Mouse (Mus musculus): ENCODE measurements around the gene Srpk2. TPM values are rescaled to one million over a fixed set of nuclear protein-coding genes. Genes with fewer than 3 reads are reported as not detected.

The Srpk2 gene
- polyA plus RNA-seq, 1 experiment from 2014 or later, result 101 TPM

DNA sequence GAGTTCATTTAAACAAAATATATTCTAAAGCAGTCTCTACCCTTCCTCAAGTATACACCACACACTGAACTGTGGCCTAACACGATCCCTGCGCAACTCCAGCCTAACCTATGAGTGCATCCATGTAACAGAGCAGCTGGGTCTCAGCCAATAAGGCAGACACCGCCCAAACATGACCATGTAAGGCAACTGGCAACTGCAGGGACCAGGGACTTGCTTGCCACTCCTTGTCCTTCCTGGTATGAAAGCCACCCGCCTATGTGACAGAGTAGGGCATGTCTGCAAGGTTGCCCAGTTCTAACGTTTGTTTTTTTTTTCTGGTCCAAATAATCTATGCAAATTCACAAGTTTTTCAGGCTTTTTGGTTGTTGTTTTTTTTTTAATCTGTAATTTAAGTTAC, 132.7 kb downstream of the Srpk2 start:
- no peak overlapping the region for H3K27ac ChIP-seq (replicated peaks)
- H3K4me2 ChIP-seq, result no peak overlapping the region
- no peak overlapping the region for H3K9ac ChIP-seq (replicated peaks)
- H3K36me3 ChIP-seq, result 0 out of 2 replicates have a peak, but pooled peaks cover 3% of the 10 kb centered on the region
- H3K9me3 ChIP-seq (replicated peaks), result no peaks in the 10 kb centered on the region
- ATAC-seq (ENCODE audit: low FRiP score), result no peak
- WGBS, result 82% methylated on average over 5 of the region's 5 CpGs
- no peak overlapping the region for H3K4me3 ChIP-seq (replicated peaks)
- H3K27me3 ChIP-seq (replicated peaks), result no peaks in the 10 kb centered on the region
- no peaks in the 10 kb centered on the region for H3K4me1 ChIP-seq

DNA sequence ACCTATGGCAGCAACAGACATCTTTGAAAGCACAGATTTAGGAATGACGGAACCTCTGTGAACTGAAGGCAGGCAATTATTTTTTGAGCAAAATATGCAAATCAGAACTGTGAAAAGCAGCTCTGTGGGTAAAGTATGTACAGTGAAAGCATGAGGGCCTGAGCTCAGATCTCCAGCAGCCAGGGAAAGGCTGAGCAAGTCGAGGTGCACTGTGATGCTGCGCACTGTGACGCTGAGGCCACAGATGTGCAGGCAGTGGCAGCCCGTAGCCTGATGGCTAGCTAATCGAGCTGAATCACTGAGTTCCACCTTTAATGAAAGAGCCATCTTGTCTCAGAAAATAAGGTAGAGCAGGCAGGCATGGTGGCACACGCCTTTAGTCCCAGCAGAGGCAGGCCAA, 148.7 kb downstream of the Srpk2 start:
- Histone ChIP-seq H3K4me2 (no peak overlapping the region), H3K4me3 (replicated peaks) (no peak overlapping the region), H3K27ac (replicated peaks) (no peak overlapping the region; the same call in 1 of the 2 replicates), H3K9ac (replicated peaks) (no peak overlapping the region), H3K9me3 (replicated peaks) (no peaks in the 10 kb centered on the region), H3K36me3 (peaks cover 27% of the 10 kb centered on the region), H3K4me1 (no peaks in the 10 kb centered on the region), H3K27me3 (replicated peaks) (no peaks in the 10 kb centered on the region)
- 88% methylated on average over 7 of the region's 7 CpGs for WGBS
- ATAC-seq (ENCODE audit: low FRiP score), result no peak

DNA sequence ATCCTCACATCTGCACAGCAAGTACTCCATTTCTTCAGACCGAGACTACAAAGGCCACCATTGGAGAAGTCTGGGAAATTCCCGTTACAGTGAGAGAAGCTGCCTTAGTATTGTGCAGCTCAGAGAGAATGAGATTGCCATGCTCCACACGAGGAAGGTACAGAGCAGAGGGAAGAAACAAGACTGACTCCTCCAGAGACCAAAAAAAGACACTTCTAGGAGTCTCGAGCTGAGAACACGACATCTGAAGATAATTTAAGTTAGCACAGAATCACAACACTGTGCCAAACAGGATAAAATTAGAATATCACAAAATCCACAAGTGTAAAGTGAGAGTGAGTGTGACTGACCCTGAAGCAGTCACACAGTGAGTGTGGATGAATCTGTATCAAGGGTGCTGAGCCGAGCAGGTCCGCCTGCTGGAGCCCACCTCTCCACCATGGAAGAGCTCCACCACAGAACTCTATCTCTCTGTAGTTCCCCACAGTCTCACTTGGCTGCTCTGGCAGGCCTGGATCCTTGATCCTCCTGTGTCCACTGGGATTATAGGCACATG, 152.8 kb downstream of the Srpk2 start:
- Histone ChIP-seq H3K9ac (replicated peaks) (no peak overlapping the region), H3K9me3 (replicated peaks) (no peaks in the 10 kb centered on the region), H3K4me2 (no peak overlapping the region), H3K36me3 (peaks cover 14% of the 10 kb centered on the region), H3K27ac (replicated peaks) (no peak overlapping the region), H3K4me3 (replicated peaks) (no peak overlapping the region), H3K4me1 (no peaks in the 10 kb centered on the region), H3K27me3 (replicated peaks) (no peaks in the 10 kb centered on the region)
- ATAC-seq (ENCODE audit: low FRiP score), result no peak
- WGBS, result 91% methylated on average over 7 of the region's 7 CpGs

DNA sequence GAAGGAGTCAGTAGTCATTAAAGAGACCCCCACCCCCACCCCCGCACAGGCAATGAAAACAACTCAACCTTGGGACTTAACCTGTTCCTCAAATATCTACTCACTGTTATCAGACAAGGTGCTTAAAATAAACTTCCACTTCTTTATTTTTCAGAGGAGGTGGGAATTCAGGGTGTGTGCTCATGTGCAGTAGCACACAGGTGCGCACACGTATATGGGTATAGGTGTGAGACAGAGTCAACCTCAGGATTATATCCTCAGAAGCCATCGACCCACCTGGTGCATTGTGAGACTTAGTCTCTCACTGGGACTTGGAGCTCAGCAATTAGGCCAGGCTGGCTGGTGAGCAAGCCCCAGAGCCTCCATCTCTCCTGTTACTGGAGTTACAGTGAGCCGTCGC, 153.3 kb downstream of the Srpk2 start:
- Histone ChIP-seq H3K27ac (replicated peaks) (no peak overlapping the region), H3K9ac (replicated peaks) (no peak overlapping the region), H3K4me1 (no peaks in the 10 kb centered on the region), H3K9me3 (replicated peaks) (no peaks in the 10 kb centered on the region), H3K27me3 (replicated peaks) (no peaks in the 10 kb centered on the region), H3K4me2 (no peak overlapping the region), H3K4me3 (replicated peaks) (no peak overlapping the region), H3K36me3 (peaks cover 14% of the 10 kb centered on the region)
- no peak for ATAC-seq (ENCODE audit: low FRiP score)
- WGBS, result 96% methylated on average over 6 of the region's 6 CpGs

DNA sequence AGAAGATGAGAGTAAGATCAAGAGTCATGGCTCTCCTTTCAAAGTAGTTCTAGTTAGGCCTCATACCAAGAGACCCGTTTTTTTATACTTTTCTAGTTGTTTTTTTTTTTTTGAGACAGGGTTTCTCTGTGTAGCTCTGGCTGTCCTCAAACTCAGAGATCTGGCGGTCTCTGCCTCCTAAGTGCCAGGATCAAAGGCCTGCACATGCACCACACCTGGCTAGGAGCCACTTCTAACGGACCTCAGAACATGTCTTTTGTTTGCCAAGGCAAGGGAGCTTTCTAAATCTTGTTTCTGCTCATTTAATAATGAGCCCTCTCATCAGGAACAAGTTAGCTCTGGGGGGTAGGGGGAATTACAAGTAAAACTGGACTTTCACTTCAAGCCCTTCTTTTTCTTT, 159.8 kb downstream of the Srpk2 start:
- no peak overlapping the region for H3K27ac ChIP-seq (replicated peaks)
- H3K9ac ChIP-seq (replicated peaks), result no peak overlapping the region
- WGBS, result 81% methylated on average over 3 of the region's 3 CpGs
- peaks cover 1% of the 10 kb centered on the region for H3K4me1 ChIP-seq
- peaks cover 20% of the 10 kb centered on the region; the same call in 1 of the 2 replicates for H3K36me3 ChIP-seq
- H3K4me3 ChIP-seq (replicated peaks), result no peak overlapping the region
- no peak overlapping the region for H3K4me2 ChIP-seq
- ATAC-seq (ENCODE audit: low FRiP score), result no peak
- H3K9me3 ChIP-seq (replicated peaks), result no peaks in the 10 kb centered on the region
- H3K27me3 ChIP-seq (replicated peaks), result no peaks in the 10 kb centered on the region

DNA sequence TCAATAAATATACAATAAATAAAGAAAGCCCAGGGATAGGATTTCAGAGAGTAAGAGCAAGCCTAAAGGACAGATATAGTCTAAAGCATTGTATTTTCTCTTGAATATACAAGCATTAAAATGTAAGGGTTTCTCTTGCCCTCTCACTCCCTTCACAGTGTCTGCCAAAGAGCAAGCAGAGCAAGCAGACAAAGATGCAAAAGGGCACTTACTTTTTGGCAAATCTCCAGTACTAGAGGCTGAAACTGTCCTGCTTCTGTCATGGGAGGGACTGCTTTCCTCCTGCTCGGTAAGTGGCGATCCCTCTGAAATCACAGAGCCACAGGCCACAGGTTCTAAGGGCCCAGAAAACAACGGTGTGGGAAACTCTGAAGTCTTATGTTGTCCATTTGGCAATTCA, 160.5 kb downstream of the Srpk2 start:
- Histone ChIP-seq H3K4me1 (peaks cover 8% of the 10 kb centered on the region), H3K27ac (replicated peaks) (no peak overlapping the region), H3K4me3 (replicated peaks) (no peak overlapping the region), H3K27me3 (replicated peaks) (no peaks in the 10 kb centered on the region), H3K9ac (replicated peaks) (no peak overlapping the region), H3K4me2 (no peak overlapping the region), H3K36me3 (peaks cover 20% of the 10 kb centered on the region; the same call in 1 of the 2 replicates), H3K9me3 (replicated peaks) (no peaks in the 10 kb centered on the region)
- WGBS, result 81% methylated on average over 3 of the region's 3 CpGs
- no peak for ATAC-seq (ENCODE audit: low FRiP score)

DNA sequence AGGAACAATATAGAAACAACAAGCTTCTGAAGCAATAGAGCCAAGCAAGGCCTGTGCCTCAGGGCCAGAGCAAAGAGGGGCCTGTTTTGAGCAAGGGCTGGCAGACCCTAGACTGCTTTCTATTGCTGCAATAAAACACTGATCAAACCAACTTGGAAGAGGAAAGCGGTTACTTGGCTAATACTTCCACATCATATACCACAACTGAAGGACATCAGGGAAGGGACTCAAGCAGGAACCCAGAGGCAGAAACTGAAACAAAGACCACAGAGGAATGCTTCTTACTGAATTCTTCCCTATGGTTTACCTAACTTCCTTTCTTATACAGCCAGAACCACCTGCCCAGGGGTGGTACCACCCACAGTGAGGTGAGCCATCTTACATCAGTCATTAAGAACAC, 162.8 kb downstream of the Srpk2 start:
- no peak overlapping the region for H3K4me3 ChIP-seq (replicated peaks)
- H3K9me3 ChIP-seq (replicated peaks), result no peaks in the 10 kb centered on the region
- no peak for ATAC-seq (ENCODE audit: low FRiP score)
- 56% methylated on average over 1 of the region's 1 CpGs for WGBS
- H3K36me3 ChIP-seq, result peaks cover 13% of the 10 kb centered on the region; the same call in 1 of the 2 replicates
- H3K27me3 ChIP-seq (replicated peaks), result no peaks in the 10 kb centered on the region
- H3K4me2 ChIP-seq, result no peak overlapping the region
- peaks cover 13% of the 10 kb centered on the region for H3K4me1 ChIP-seq
- no peak overlapping the region for H3K27ac ChIP-seq (replicated peaks)
- H3K9ac ChIP-seq (replicated peaks), result no peak overlapping the region

DNA sequence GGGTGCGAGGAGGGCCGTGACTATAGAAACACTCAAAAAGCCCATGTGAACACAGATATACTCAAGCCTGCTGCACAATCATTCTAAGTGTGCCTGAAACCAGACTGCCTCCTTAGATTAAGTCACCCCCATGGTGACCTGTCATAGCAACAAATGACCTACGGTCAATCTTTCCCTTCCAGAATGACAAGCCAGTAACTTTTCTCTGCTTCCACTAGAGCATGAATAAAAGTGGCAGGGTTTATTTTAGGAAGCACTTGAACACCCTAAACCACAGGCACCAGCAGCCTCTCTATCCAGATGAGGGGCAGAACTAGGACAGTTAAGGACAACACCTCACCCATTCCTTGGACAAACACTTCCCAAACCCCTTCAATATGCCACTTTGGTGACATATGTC, 164.7 kb downstream of the Srpk2 start:
- no peak overlapping the region for H3K27ac ChIP-seq (replicated peaks)
- no peak overlapping the region for H3K4me3 ChIP-seq (replicated peaks)
- WGBS, result 92% methylated on average over 3 of the region's 3 CpGs
- H3K9me3 ChIP-seq (replicated peaks), result no peaks in the 10 kb centered on the region
- no peaks in the 10 kb centered on the region for H3K27me3 ChIP-seq (replicated peaks)
- ATAC-seq (ENCODE audit: low FRiP score), result no peak
- no peak overlapping the region for H3K4me2 ChIP-seq
- no peak overlapping the region for H3K9ac ChIP-seq (replicated peaks)
- H3K4me1 ChIP-seq, result peaks cover 13% of the 10 kb centered on the region
- H3K36me3 ChIP-seq, result peaks cover 17% of the 10 kb centered on the region

DNA sequence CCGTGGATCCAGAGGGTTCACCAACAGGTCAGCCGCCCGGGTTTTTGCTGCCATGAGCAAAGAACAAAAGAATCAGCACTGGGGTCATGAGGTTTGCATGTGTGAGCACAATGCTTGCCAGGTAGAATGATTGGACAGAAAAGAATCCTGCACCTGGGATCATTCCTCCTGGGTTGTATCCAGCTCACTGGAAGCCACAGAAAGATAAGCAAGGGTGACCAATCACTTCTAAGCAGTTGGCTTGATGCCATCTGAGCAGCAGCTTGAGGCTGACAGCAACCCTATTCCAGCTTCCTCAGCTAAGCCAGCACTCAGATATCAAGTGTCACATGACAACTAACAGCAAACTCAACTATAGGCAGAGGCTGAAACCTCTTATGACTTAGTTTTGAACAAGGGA, 165.7 kb downstream of the Srpk2 start:
- Histone ChIP-seq H3K9ac (replicated peaks) (no peak overlapping the region), H3K9me3 (replicated peaks) (no peaks in the 10 kb centered on the region), H3K4me1 (peaks cover 13% of the 10 kb centered on the region), H3K36me3 (peaks cover 25% of the 10 kb centered on the region), H3K27me3 (replicated peaks) (no peaks in the 10 kb centered on the region), H3K27ac (replicated peaks) (0 out of 2 replicates have a peak overlapping the region, but pooled peaks have one; percentile 1), H3K4me3 (replicated peaks) (no peak overlapping the region), H3K4me2 (no peak overlapping the region)
- no peak for ATAC-seq (ENCODE audit: low FRiP score)
- WGBS, result 47% methylated on average over 3 of the region's 3 CpGs

DNA sequence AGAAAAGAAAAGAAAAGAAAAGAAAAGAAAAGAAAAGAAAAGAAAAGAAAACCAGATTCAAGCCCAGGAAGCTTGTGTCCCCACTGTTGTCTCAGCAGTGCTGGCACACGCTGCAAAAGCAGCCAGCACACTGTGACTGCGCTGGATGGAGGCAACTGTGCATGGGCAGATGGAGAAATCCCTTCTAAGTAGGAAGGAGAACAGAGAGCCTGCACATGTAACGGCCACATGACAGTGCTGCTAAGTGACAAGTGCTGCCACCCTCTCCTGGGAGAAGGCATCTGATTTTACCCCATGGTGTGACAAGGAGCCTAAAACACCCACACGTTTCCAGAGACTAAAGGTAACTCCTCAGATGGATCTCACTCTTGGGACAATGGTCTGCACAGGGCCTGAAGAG, 166.6 kb downstream of the Srpk2 start:
- ATAC-seq (ENCODE audit: low FRiP score), result no peak
- Histone ChIP-seq H3K36me3 (peaks cover 33% of the 10 kb centered on the region), H3K27me3 (replicated peaks) (no peaks in the 10 kb centered on the region), H3K9me3 (replicated peaks) (no peaks in the 10 kb centered on the region), H3K9ac (replicated peaks) (no peak overlapping the region), H3K4me3 (replicated peaks) (no peak overlapping the region), H3K27ac (replicated peaks) (no peak overlapping the region), H3K4me1 (peaks cover 13% of the 10 kb centered on the region), H3K4me2 (no peak overlapping the region)
- WGBS, result 60% methylated on average over 4 of the region's 4 CpGs

DNA sequence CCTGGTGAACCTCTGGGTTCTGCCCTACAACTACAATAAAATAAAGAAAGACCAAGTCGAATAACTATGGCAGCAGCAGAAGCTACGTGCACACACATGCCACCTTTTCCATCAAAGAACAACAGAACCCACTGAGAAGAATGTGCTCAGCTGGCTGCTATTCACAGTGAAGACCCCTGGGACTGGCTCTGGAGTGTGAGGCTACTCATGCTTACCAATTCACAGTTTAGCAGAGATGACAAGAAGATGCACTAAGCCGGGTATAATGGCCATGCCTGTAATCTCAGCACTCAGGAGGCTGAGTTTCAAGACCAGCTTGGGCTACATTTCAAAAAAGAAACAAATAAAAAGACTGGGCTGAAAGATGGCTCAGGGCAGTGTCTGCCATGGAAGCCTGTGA, 167.5 kb downstream of the Srpk2 start:
- Histone ChIP-seq H3K9me3 (replicated peaks) (no peaks in the 10 kb centered on the region), H3K4me1 (peaks cover 13% of the 10 kb centered on the region), H3K4me3 (replicated peaks) (no peak overlapping the region), H3K27me3 (replicated peaks) (no peaks in the 10 kb centered on the region), H3K9ac (replicated peaks) (no peak overlapping the region), H3K36me3 (peaks cover 34% of the 10 kb centered on the region), H3K4me2 (no peak overlapping the region), H3K27ac (replicated peaks) (peak overlapping the region; percentile 23; the same call in 1 of the 2 replicates)
- 38% methylated on average over 3 of the region's 3 CpGs for WGBS
- no peak for ATAC-seq (ENCODE audit: low FRiP score)

DNA sequence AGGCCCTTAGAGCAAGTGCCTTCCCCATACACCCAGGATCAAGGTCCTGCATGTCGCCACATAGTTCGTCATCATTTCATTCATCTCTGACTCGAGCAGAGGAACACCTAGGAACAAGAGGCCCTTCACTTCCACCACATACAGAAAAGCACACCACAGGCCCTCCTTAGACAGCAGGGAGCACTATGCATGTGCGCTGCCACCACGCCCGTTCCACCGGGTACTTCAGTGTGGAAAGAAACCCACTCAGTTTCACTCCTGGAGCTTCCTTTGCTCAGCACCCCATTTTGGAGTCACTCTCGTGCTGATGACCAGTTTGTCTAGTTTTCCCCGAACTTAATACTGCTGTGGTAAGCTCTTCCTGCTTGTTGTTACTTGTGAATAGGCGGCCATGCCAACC, 169.4 kb downstream of the Srpk2 start:
- no peak overlapping the region for H3K4me3 ChIP-seq (replicated peaks)
- no peaks in the 10 kb centered on the region for H3K27me3 ChIP-seq (replicated peaks)
- H3K27ac ChIP-seq (replicated peaks), result no peak overlapping the region
- peaks cover 13% of the 10 kb centered on the region for H3K4me1 ChIP-seq
- H3K4me2 ChIP-seq, result no peak overlapping the region
- no peaks in the 10 kb centered on the region for H3K9me3 ChIP-seq (replicated peaks)
- peaks cover 30% of the 10 kb centered on the region for H3K36me3 ChIP-seq
- H3K9ac ChIP-seq (replicated peaks), result no peak overlapping the region
- no peak for ATAC-seq (ENCODE audit: low FRiP score)
- WGBS, result 97% methylated on average over 10 of the region's 10 CpGs

Data from neural tube, embryonic 15.5 days (tissue).